Mouse (Mus musculus): ENCODE measurements around the gene Lrmda. TPM values are rescaled to one million over a fixed set of nuclear protein-coding genes. Genes with fewer than 3 reads are reported as not detected.
"Not testable (repeated sequence)": the region's sequence is repeated elsewhere in the genome, so short reads cannot be mapped to it uniquely, and the experiment has no call there.

Lrmda gene
- total RNA-seq, 2 experiments from 2014 or later, result 0.48 to 0.76 TPM

- no peak for DNase-seq (ENCODE audit: low spot score in 2 of 2)
- intact Hi-C loops (cut with DNase I), result no loop called here
These were observed 567.9 kb downstream of the Lrmda start for GRCm38 (mm10) chr14:22587285-22587957.

- DNase-seq (ENCODE audit: low spot score in 2 of 2), result no peak
- intact Hi-C loops (cut with DNase I), result no loop called here
These were observed 568.4 kb downstream of the Lrmda start for GRCm38 (mm10) chr14:22587958-22588296.

- intact Hi-C loops (cut with DNase I), result not testable (repeated sequence)
These were observed 568.9 kb downstream of the Lrmda start for GRCm38 (mm10) chr14:22588394-22588793.

GRCm38 (mm10) chr14:22589503-22590215 is 570.1 kb downstream of the Lrmda start:
- intact Hi-C loops (cut with DNase I), result no loop called here
- no peak for DNase-seq (ENCODE audit: low spot score in 2 of 2)

More at GRCm38 (mm10) chr14:22588394-22588793, 568.9 kb downstream of the Lrmda start:
- not testable (repeated sequence) for DNase-seq (ENCODE audit: low spot score in 2 of 2)

- no peak for DNase-seq (ENCODE audit: low spot score in 2 of 2)
- intact Hi-C loops (cut with DNase I), result no loop called here
These were observed 571.7 kb downstream of the Lrmda start for GRCm38 (mm10) chr14:22591186-22591585.

- DNase-seq (ENCODE audit: low spot score in 2 of 2), result no peak
- intact Hi-C loops (cut with DNase I), result no loop called here
These were observed 578.0 kb downstream of the Lrmda start for GRCm38 (mm10) chr14:22597508-22597907.

- DNase-seq (ENCODE audit: low spot score in 2 of 2), result no peak
These were observed 579.1 kb downstream of the Lrmda start for GRCm38 (mm10) chr14:22598638-22599037.

GRCm38 (mm10) chr14:22600166-22600565 is 580.7 kb downstream of the Lrmda start:
- no peak for DNase-seq (ENCODE audit: low spot score in 2 of 2)
- intact Hi-C loops (cut with DNase I), result no loop called here

More at GRCm38 (mm10) chr14:22598638-22599037, 579.1 kb downstream of the Lrmda start:
- intact Hi-C loops (cut with DNase I), result no loop called here

GRCm38 (mm10) chr14:22602308-22602707 is 582.8 kb downstream of the Lrmda start:
- intact Hi-C loops (cut with DNase I), result no loop called here
- no peak for DNase-seq (ENCODE audit: low spot score in 2 of 2)

- intact Hi-C loops (cut with DNase I), result no loop called here
- DNase-seq (ENCODE audit: low spot score in 2 of 2), result no peak
These were observed 589.1 kb downstream of the Lrmda start for GRCm38 (mm10) chr14:22608599-22608998.

GRCm38 (mm10) chr14:22609261-22610245 is 590.0 kb downstream of the Lrmda start:
- intact Hi-C loops (cut with DNase I), result no loop called here
- DNase-seq (ENCODE audit: low spot score in 2 of 2), result no peak

- intact Hi-C loops (cut with DNase I), result no loop called here
- no peak for DNase-seq (ENCODE audit: low spot score in 2 of 2)
These were observed 591.5 kb downstream of the Lrmda start for GRCm38 (mm10) chr14:22611011-22611410.

- intact Hi-C loops (cut with DNase I), result no loop called here
- no peak for DNase-seq (ENCODE audit: low spot score in 2 of 2)
These were observed 600.7 kb downstream of the Lrmda start for GRCm38 (mm10) chr14:22620191-22620590.

- intact Hi-C loops (cut with DNase I), result no loop called here
- DNase-seq (ENCODE audit: low spot score in 2 of 2), result no peak
These were observed 602.4 kb downstream of the Lrmda start for GRCm38 (mm10) chr14:22621941-22622340.

- DNase-seq (ENCODE audit: low spot score in 2 of 2), result no peak
- intact Hi-C loops (cut with DNase I), result no loop called here
These were observed 607.8 kb downstream of the Lrmda start for GRCm38 (mm10) chr14:22627105-22627829.

- intact Hi-C loops (cut with DNase I), result no loop called here
- no peak for DNase-seq (ENCODE audit: low spot score in 2 of 2)
These were observed 610.9 kb downstream of the Lrmda start for GRCm38 (mm10) chr14:22630361-22630867.

- DNase-seq (ENCODE audit: low spot score in 2 of 2), result no peak
- intact Hi-C loops (cut with DNase I), result no loop called here
These were observed 614.1 kb downstream of the Lrmda start for GRCm38 (mm10) chr14:22633612-22634011.

- intact Hi-C loops (cut with DNase I), result no loop called here
- DNase-seq (ENCODE audit: low spot score in 2 of 2), result no peak
These were observed 624.0 kb downstream of the Lrmda start for GRCm38 (mm10) chr14:22643494-22643893.

- intact Hi-C loops (cut with DNase I), result no loop called here
- DNase-seq (ENCODE audit: low spot score in 2 of 2), result no peak
These were observed 628.5 kb downstream of the Lrmda start for GRCm38 (mm10) chr14:22647879-22648611.
